Mouse (Mus musculus) cerebellum, adult 11-12 months (tissue): Measurements from ENCODE around the gene Dpysl5.
A peak's percentile ranks its signal among the peaks of the same experiment; 100 is the strongest.

ENCODE experiments used
- DNase-seq: peaks from one replicate; pipeline ENCODE4 v3.0.0; 2022

Gene Dpysl5

GRCm38 (mm10) chr5:30824124-30824988 is 113.0 kb downstream of the Dpysl5 start:
- DNase-seq, result no peak

DNA sequence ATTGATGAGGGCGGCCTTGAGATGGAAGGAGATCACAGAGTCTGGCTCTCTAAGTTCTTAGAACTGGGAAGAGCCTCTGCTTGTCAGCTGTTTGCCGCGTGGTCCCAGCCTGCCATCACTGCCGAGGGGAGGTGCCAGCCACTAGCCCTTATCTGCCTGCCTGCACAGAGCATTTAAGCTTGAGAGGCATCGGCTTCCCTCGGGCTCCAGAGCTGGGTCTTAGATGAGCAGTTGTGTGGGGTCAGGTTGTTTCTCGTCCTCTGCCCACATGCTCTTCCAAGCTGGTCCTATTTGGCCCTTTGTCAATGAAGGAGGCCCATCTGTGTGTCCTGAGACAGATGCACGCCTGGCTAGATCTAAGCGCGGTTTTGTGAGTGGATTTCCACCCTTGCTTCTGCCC is 113.8 kb downstream of the Dpysl5 start:
- peak; percentile 41 for DNase-seq

GRCm38 (mm10) chr5:30825821-30826220 is 114.5 kb downstream of the Dpysl5 start:
- DNase-seq, result peak; percentile 83

DNA sequence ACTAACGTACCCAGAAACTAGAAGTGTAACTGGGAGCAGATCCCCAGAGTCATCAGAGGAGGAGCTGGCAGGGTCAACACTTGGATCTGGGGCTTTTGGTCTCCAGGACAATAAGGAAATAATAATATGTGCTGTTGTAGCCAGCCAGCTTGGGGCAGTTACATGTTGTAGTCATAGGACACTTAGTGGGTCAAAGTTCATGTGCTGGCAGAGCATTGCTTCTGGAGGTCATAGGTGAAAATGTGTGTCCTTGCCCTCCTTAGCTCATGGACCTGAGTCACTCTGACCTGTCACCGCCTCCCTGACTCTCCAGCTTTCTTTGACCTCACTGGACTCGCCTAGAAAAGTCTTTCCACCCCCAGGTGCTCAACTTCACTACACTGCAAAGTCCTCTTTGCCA is 122.1 kb downstream of the Dpysl5 start:
- no peak for DNase-seq

DNA sequence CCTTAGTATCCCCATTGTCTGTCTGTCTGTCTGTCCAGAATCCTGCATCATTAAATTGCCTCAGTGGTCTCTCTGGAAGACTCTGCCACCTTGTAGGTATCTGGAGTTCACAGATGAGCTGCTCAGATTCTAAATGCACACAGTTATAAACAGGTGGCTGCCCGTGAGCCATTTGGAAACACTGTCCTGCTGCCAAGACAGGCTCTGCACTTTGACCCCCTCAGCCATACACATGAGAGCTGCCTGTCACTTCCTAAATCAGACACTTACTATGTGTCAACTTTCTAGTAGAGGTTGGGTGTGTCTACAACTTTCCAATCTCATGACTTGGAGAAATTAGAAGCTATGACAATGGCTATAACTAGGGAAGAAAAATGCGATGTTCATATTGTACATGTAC is 128.4 kb downstream of the Dpysl5 start:
- no peak for DNase-seq

DNA sequence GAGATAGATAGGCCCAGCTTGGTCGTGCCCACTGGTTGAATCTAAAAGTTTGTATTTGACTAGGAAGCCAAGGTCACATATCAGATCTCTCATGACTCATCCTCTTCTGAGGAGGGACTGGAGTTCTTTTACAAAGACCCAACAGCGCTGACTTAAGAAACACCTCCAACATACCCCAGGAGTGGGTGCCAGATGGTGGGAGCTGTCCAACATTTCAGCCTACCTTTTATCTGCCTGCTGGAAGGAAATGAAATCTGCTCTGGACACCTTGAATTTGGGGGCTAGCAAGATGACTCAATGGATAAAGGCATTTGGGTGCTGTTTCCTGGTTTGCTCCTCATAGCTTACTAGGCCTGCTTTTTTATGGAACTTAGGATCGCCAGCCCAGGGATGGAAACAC is 130.5 kb downstream of the Dpysl5 start:
- DNase-seq, result no peak
